Mouse (Mus musculus): ENCODE results near the gene Greb1. TPM values are rescaled to one million over a fixed set of nuclear protein-coding genes. Genes with fewer than 3 reads are reported as not detected.

Gene Greb1
- total RNA-seq, 2 experiments from 2014 or later = 0.62 to 1.1 TPM

DNA sequence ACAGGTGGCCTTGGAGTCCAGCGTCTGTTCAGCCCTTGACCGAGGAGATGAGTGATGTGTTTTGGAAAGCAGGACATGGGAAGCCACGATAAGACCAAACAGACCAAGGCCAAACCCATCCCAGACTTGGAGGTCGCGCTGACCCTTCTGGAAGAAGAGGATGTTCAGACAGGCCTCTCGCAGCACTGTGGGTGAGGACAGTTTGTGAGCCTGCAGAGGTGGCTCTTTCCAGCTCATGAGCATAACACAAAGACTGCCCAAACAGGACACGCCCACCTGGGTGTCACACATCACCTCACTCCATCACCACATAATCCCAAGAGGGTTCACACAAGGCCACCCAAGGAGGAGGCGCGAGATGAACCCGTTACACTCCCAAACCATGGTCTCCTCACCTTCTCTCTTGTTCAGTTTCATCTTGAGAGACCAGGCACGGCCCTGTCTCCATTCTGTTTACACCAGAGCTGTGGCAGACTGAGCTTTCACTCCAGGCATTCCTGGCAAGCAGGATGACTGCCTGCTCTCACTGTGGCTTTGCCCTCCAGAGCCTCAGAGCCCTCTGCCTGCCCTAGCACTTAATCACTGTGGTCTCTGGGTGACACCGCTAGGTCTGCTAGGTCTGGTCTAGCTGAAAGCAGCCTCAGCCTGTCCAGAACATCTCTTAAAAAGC, 35.8 kb downstream of the Greb1 start:
- DNase-seq (ENCODE audit: low spot score in 2 of 2) = no peak

DNA sequence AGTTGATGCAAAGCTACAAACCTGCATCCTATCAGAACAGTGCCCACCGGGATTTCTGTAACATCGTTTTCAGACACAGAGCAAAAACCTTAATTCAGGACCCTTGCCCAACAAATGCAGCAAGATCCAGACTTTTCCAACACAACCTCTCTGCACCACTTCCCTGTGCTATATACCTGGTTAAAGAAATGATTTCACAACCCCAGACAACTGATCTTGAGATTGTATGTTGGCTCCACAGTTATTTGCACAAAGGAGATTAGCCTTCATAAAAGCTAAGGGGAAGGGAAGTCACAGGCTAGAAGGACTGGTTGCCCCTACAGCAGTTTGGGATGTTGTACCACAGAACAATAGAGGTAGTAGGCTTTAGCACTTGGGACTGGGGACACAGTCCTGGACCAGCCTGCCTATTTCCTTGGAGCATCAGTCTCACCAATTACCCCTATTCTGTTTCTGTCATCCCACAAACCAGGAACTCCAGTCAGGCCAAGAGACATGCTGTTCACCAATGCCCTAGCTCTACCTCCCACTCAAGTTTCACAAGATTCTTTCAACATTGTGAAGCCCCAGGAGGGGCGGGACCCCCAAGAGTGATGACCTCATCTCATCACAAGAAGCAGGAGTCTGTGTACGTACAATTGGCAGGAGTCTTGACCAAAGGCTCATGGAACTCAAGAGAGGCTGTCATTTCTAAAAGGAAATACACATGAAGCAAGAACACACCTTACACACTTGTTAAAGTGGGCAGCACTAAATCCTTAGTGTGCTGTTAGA, 36.9 kb downstream of the Greb1 start:
- DNase-seq (ENCODE audit: low spot score in 2 of 2) = no peak

GRCm38 (mm10) chr12:16761461-16761860, 39.2 kb downstream of the Greb1 start:
- DNase-seq (ENCODE audit: low spot score in 2 of 2) = no peak

DNA sequence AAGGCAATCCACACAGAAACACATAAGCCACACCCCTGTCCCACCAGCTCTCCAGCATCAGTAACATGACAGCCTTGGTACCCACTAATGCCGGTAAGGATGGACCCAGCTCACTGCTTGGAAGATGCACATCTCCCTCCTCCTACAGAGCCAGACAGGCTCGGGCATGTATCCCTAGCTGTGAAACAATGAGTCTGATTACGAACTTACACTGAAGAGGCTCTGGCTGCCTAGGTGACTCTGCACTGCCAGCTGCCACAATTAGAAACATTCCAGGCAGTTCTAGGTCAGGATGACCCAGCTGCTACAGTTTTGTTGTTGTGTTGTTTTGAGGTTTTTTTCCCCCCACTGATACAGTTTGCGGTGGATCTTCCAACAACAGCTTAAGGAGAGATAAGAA, 40.4 kb downstream of the Greb1 start:
- no peak for DNase-seq (ENCODE audit: low spot score in 2 of 2)

DNA sequence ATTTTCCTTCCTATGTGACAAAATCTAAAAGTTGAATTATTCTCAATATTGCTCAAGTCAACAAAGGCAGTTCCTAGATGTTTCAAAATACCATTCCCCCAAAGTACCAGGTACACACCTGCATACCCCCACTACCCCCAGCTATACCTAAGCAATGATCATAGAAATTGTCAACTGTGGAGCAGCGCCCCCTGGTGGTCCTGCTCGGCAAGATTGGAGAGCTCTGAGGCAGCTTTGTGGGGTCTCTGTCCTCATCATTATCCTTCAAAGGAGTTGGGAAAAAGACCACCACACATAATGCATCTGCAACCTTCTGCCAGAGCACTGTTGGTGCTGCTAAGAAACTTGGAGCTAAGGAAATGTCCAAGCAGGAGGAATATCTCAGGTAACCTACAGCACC, 46.4 kb downstream of the Greb1 start:
- peak; percentile 19 to 30 for DNase-seq (ENCODE audit: low spot score in 2 of 2)

DNA sequence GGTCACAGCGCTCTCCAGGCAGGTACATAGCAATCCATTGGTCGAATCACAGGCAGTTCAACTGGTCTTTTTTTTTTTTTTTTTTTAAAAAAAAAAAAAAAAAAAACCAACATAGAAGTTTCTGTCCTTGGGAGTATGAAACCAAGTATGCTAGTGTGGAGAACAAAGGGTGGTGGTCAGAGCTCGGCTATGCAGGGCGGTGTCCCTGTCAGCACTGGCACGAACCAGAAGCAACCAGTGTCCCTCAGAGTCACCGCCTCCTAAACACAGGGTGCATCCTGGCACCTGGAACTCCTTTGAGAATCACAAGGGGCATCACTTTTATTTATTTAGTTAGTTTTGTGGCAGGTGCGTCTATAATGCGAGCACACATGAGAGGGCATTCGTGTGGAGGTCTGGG, 47.1 kb downstream of the Greb1 start:
- DNase-seq (ENCODE audit: low spot score in 2 of 2) = no peak

- no peak for DNase-seq (ENCODE audit: low spot score in 2 of 2)
These were observed 47.6 kb downstream of the Greb1 start for GRCm38 (mm10) chr12:16753110-16753509.

DNA sequence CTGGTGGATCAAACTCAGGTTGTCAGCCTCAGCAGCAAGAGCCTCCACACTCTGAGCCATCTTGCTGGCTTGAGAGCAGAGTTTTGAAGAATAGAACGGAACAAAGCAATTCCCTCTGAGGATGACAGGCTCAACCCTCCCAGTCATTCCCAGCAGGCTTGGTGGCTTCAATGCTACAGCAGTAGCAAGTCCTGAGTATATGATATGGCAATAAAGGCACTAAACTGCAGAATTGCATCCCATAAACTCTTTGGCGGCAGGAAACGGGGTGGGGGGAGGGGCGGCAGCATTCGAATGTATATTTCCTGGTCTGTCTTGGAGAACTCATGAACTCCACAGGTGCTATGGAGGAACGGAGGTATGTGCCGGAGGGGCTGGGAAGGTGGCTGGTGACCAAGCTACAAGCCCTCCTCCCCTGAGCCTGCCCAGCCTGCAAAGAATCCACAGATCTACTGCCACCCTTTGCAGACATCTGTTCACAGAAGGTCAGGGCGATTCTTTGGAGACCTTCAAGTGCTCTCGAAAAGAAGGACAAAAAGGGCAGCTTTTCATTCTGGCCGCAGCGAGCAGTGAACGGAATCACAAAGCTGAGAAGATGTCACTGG, 48.3 kb downstream of the Greb1 start:
- no peak for DNase-seq (ENCODE audit: low spot score in 2 of 2)

DNA sequence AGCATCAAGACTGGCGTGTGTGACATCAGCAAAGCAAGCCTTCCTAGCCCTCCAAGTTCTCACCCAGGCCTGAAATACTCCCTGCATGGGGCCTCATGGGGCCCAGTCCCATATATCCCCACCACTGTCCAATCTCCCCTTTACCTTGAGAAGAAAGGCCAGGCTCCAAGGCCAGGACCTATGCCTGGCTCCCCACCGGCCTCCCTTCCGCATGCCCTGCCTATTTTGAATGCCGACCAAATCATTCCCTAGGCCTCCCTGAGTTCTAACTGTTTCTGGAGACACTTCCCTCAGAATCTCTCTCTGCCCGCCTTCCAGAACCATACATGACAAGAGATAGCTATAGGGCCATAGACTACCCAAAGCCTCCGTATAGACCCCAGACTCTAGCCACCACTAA, 49.1 kb downstream of the Greb1 start:
- no peak for DNase-seq (ENCODE audit: low spot score in 2 of 2)

- no peak for DNase-seq (ENCODE audit: low spot score in 2 of 2)
These were observed 60.6 kb downstream of the Greb1 start for GRCm38 (mm10) chr12:16740059-16740458.

DNA sequence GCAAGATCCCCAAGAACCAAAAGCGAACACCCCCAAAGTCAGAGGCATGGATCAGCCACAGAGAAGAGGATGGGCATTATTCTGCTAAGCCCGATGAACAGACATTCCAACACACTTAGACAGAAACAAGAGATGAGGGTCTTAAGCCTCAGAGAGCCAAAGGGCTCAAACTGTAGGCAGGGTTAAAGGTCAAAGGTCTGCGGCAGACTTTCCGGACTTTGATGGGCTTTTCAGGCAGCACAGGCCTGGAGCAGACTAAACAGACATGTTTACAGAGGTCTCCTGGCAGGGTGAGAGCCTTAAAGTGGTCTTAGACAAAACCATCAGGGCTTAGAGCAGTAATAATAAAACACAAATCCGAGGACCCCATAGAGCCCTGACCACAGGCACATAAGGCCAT, 63.4 kb downstream of the Greb1 start:
- DNase-seq (ENCODE audit: low spot score in 2 of 2) = no peak

- DNase-seq (ENCODE audit: low spot score in 2 of 2) = no peak
These were observed 66.0 kb downstream of the Greb1 start for GRCm38 (mm10) chr12:16734698-16735097.

DNA sequence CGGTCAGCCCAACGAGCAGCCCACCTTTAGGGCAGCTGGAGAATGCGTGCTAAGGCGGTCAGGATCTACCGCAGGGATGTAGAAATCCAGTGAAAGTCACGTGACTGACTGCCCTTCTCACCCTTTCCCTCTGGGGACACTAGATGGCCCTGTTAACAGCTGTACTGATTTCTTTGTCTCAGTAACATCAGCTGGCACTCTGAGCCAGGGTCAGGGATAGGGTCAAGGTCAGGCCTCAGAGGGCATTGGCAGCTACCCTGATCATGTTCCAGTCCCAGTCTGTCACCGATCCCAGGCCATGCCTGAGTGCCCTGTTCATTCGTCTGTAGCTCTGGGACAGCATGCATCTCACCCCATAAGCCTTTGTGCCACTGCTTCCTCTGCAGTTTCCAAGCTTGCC, 66.7 kb downstream of the Greb1 start:
- no peak for DNase-seq (ENCODE audit: low spot score in 2 of 2)

GRCm38 (mm10) chr12:16731121-16731741, 69.5 kb downstream of the Greb1 start:
- DNase-seq (ENCODE audit: low spot score in 2 of 2) = peak; percentile 26 to 67

DNA sequence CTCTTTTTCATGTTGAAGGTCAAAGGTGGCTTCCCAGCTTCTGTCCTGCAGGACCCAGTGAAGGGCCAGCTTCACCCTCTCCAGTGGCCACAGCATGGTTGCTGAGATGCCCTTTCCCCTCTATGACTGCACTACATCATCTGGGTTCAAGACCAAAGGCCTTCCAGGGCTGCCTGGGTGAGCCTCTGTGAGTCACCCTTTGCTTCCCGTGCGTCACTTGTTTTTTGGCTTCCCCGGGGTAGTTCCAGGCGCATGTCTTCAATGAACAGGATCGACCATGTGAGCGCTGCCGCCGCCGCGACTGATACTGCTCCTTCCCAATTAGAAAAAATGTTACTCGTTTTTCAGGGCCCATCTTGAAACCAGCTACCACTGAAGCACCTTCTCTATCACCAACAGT, 70.5 kb downstream of the Greb1 start:
- DNase-seq (ENCODE audit: low spot score in 2 of 2) = no peak

- no peak for DNase-seq (ENCODE audit: low spot score in 2 of 2)
These were observed 72.5 kb downstream of the Greb1 start for GRCm38 (mm10) chr12:16728221-16728620.

DNA sequence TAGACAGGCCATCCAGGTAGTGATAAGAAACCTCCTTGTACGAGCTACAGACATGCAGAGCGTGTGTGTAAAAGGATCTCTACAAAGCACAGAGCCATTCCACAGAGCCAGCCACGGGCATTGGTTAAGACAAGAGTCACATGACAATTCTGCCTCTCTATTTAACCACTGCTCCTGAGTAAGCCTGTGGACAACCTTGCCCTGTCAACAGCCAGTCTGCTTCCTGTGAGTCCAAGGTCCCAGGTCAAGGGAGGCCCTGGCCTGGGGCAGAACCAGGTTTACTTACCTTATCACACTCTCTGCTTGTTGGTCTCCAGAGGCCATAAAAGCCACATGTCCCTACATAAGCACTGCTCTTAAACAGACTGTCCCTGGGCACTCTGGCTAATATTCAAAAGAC, 74.5 kb downstream of the Greb1 start:
- DNase-seq (ENCODE audit: low spot score in 2 of 2) = no peak

- no peak for DNase-seq (ENCODE audit: low spot score in 2 of 2)
These were observed 77.1 kb downstream of the Greb1 start for GRCm38 (mm10) chr12:16723601-16724000.

DNA sequence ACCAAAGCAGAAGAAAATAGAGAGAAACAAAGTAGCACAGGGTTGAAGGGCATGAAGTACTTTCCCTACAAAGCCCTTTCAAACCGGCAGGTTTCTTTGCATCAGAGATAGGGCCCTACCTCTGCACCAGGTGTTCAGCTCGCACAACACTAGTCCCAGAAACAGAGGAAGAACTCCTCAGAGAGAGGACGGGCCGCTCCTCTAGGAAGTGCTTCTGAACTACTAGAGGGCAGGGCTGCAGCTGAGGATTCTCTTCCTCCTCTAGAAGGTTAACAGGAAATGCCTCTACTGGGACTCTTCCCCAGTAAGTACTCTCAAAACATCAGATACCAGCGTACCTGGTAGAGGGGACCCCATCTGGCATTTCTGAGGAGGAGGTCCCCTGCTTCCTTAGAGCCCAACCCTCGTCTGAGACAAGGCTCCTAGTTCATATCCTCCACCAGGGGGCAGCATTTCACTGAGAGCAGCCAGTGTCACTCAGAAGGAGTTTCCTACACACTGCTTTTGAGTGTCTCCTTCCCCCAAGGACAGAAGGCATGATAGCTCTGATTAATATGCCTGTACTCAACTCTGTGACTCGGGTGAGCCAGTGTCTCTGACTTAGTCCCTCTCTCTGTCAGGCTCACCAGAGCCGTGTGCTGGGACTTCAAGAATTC, 81.9 kb downstream of the Greb1 start:
- peak; percentile 26 to 59 for DNase-seq (ENCODE audit: low spot score in 2 of 2)

GRCm38 (mm10) chr12:16717653-16718052, 83.0 kb downstream of the Greb1 start:
- DNase-seq (ENCODE audit: low spot score in 2 of 2) = peak; percentile 23 to 39

- no peak for DNase-seq (ENCODE audit: low spot score in 2 of 2)
These were observed 86.1 kb downstream of the Greb1 start for GRCm38 (mm10) chr12:16714616-16715015.
